Mouse (Mus musculus) urinary bladder, adult 18-20 months (tissue): ENCODE results near the gene Olfr608.
"Not testable (repeated sequence)": the region's sequence is repeated elsewhere in the genome, so short reads cannot be mapped to it uniquely, and the experiment has no call there.

Experiments
- DNase-seq, 2 experiments: peaks; one replicate each; pipeline ENCODE4 v3.0.0; 2022; ENCODE audit warnings: low spot score in 2 of 2, mixed read lengths in 2 of 2

The Olfr608 gene

DNA sequence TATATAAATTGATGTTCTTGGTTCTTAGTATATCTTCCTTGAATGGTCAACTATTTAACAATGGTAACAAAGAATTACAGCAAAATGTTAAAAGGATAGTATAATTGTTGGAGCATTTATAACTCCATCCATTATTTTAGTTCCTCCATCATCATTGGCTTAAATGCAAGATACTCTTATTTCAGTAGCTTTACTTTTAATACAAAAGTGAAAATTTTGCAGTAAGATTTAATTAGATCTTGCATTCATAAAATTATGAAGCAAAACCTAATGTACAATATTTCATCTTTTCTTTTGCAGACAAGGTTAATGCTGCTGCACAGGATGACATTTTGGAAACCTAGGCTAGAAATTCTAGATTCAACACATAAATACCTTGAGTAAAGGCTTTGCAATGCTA is at the start of gene Olfr608:
Gene Olfr608 (plus strand): TSS at position 301 of the 400 bp plus-strand sequence.
- DNase-seq = no peak

- no peak for DNase-seq
Observed at GRCm38 (mm10) chr7:103445339-103445738, 24.3 kb upstream of the Olfr608 start, which contains the start of gene Olfr605. TSS of gene Olfr605 (minus strand) at chr7:103445439.

GRCm38 (mm10) chr7:103448746-103449145 is 20.9 kb upstream of the Olfr608 start, which contains the start of gene Olfr606:
TSS of gene Olfr606 (plus strand) at chr7:103449046.
- no peak for DNase-seq

DNA sequence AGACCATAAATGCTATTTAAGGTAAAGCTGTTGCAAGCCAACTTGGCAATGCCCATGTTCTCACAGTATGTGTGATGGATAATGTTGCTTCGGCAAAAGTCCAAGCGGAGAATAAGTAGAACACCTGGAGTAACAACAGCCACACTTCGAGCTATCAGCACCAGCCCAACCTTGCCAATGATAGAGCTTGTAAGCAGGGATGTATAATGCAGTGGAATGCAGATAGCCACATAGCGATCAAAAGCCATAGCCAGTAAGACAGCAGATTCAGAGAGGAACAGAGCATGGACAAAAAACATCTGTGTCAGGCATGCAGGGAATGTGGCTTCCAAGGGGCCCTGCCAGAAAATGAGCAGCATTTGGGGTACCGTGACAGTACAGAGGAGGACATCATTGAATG is 9.1 kb upstream of the Olfr608 start:
- DNase-seq = no peak

GRCm38 (mm10) chr7:103477106-103477505 is 7.4 kb downstream of the Olfr608 start:
- DNase-seq = not testable (repeated sequence)

DNA sequence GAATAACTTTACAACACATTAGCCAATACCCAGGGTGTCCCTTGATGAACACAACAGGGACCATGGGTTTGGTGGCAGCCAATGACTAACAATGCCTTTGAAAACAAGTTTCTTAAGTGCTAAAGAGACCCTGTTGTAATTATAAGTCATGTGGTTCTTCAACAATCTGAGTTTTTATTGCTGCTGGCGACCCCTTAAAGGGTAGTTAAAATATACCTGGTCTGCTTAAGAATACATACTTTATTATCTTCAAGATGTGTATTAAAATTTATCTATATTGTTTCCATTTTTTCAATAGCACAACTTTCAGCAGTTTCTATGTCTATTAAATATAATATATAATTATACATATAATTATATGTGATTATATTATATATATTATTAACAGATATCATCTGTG is 28.3 kb downstream of the Olfr608 start, which contains the start of gene Olfr609:
Gene Olfr609 (minus strand): TSS at position 101 of the 400 bp plus-strand sequence.
- no peak for DNase-seq

GRCm38 (mm10) chr7:103512022-103512421 is 42.3 kb downstream of the Olfr608 start, which contains the start of gene Olfr610:
TSS of gene Olfr610 (minus strand) at chr7:103512122.
- no peak for DNase-seq

DNA sequence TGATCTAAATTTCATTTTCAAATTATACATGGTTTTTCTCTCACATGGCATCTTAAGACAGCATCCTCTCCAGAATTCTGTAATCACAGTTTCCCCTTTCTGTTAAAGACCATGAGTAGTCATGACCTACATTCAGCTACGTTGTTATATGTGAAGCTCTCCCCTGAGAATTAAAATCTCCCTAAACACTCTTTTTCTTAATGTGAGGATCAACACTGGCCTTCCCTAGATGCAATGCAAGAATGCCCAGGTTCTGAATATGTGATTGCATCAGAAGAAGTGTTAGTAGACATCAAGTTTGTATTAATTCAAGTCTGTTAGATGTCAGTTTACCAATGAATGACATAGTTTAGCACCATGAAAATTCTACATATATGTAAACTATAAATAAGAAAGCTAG is 51.1 kb downstream of the Olfr608 start, which contains the start of gene Olfr611:
Gene Olfr611 (minus strand): TSS at position 101 of the 400 bp plus-strand sequence.
- DNase-seq = not testable (repeated sequence)
